Mouse (Mus musculus) embryonic facial prominence, embryonic 15.5 days (tissue): ENCODE results near the gene Gm4846. TPM values are rescaled to one million over a fixed set of nuclear protein-coding genes. Genes with fewer than 3 reads are reported as not detected.

ENCODE experiments used
- polyA plus RNA-seq: library from polyadenylated mRNA; unstranded; fragments of >200 nt; fragmentation: Nextera tagmentation; extraction: Ambion mirVana; gene quantifications from 2 replicates; pipeline ENCODE4 v1.2.1, GENCODE M21; 2015

The Gm4846 gene
- polyA plus RNA-seq, 1 experiment from 2014 or later: not detected

Other genes starting within 250 kb of the Gm4846 start
- 0.55 and 0.75 TPM in 2 replicates for gene Ildr2, start 243.4 kb downstream of the Gm4846 start, polyA plus RNA-seq
- 52.2 and 53.6 TPM in 2 replicates for gene Tada1, start 118.5 kb downstream of the Gm4846 start, polyA plus RNA-seq
- gene Pogk, start 87.7 kb downstream of the Gm4846 start, polyA plus RNA-seq: 17.6 and 18.7 TPM in 2 replicates
- gene Gm4847, start 150.1 kb upstream of the Gm4846 start, polyA plus RNA-seq: not detected in 2 replicates
- gene Fmo9, start 184.3 kb upstream of the Gm4846 start, polyA plus RNA-seq: 0.07 and 0.53 TPM in 2 replicates